Mouse (Mus musculus) heart, postnatal 14 days (tissue): ENCODE measurements around the gene Stxbp3. TPM values are rescaled to one million over a fixed set of nuclear protein-coding genes. Genes with fewer than 3 reads are reported as not detected.

Experiments
- DNase-seq, 2 experiments: peaks; one replicate each; pipeline ENCODE4 v3.0.0; 2021 to 2022
- intact Hi-C: fragments of 180-260 bp; cut with DNase I; formaldehyde crosslinking; loops from one replicate; pipeline ENCODE4 v1.15.1; 2025
- total RNA-seq, 2 experiments: library from RNA; stranded (reverse); gene quantifications; 2 replicates each; pipeline ENCODE4 v1.2.3; 2021

Stxbp3 gene
- total RNA-seq, 2 experiments from 2014 or later = 25.9 to 31.3 TPM

DNA sequence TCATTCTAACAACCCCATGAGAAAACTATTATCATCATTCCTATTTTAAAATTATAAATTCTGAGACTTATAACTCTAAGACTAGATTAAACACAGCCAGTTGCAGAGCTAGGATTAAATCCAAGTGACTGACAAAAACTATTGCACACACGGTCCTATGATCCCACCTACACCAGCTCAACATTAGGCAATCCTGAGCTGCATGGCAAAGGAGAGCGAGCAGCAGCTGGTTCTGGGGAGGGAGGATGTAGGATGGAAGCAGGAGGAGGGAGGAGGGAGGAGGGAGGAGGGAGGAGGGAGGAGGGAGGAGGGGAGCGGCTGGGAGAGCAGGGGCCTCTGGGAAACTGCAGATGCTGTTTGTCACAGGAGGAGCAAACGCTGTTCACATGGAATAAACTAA is 24.7 kb downstream of the Stxbp3 start:
- no peak for DNase-seq
- intact Hi-C loops = no loop called here

DNA sequence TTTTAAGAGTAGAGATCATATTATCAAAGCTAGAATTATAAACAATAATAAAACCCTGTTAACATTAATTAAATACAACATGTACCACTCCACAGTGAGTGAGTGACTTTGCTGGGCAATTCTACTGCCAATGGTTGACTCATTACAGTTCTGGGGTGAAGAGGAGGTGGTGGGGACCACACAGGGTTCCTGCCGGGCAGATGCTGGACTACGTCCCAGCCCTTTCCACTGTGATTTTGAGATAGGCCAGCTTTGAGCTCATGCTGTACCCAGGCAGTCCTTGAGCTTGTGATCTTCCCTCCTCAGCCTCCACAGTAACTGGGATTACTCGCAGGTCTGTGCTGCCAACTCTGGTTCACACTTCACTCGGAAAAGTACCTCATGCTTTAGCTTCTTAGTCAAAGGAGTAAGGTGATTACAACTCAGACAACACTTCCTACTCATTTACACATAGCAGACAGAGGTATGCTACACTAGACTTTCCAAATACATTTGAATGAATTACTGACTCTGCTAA is 29.5 kb downstream of the Stxbp3 start:
- DNase-seq = no peak
- intact Hi-C loops = no loop called here

- intact Hi-C loops = no loop called here
- DNase-seq = no peak
Measured at GRCm38 (mm10) chr3:108805622-108806021, 34.7 kb downstream of the Stxbp3 start.

DNA sequence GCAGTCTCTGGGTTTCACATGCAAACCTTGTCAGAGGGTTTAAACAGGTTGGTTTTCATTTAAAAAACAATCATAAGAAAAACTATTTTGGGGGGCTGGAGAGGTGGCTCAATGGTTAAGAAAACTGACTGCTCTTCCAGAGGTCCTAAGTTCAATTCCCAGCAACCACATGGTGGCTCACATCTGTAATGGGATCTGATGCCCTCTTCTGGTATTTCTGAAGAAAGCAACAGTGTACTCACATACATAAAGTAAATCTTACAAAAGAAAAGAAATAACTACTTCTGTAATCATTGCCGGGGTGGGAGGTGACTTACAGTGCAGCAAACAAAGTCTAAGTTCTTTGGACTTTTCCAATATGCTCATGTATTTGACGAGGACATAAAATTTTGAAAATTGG is 42.0 kb downstream of the Stxbp3 start:
- DNase-seq = no peak
- intact Hi-C loops = no loop called here

- intact Hi-C loops = no loop called here
- DNase-seq = no peak
Measured at GRCm38 (mm10) chr3:108797723-108798122, 42.6 kb downstream of the Stxbp3 start.

- DNase-seq = no peak
- intact Hi-C loops = no loop called here
Measured at GRCm38 (mm10) chr3:108796386-108796785, 43.9 kb downstream of the Stxbp3 start.

DNA sequence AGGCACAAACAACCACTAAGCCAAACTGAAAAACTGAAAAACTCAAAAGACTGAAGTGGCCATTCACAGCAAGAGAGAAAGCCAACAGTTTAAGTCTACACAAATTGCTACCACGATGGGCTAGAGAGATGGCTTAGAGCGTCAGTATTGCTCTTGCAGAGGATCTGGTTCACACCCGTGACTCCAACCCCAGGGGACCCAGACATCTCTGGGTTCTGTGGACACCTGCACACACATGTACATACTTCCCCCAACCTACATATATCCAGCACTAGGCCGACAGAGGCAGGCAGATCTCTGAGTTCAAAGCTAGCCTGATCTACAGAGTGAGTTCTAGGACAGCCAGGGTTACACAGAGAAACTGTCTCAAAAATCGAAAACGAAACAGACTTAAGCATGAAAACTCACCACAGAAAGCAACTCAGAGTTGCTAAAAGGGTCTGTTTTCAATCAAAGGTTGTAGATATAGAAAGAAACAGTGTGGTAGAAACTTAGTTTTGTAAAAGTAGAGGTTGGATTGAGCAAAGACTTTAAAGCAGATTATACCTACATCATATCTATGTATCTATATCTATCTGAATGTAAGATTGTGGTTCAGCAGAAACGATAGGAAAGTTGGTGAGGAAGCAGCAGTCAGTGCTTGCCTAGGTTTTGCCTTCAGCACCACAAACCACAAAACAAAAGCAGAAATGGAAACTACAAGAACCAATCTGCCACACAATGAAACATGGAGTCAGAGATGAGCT is 44.6 kb downstream of the Stxbp3 start:
- intact Hi-C loops = no loop called here
- DNase-seq = no peak

GRCm38 (mm10) chr3:108794780-108795179 is 45.5 kb downstream of the Stxbp3 start:
- intact Hi-C loops = no loop called here
- no peak for DNase-seq

GRCm38 (mm10) chr3:108792420-108792819 is 47.9 kb downstream of the Stxbp3 start:
- intact Hi-C loops = no loop called here
- DNase-seq = no peak

GRCm38 (mm10) chr3:108791054-108791706 is 49.1 kb downstream of the Stxbp3 start:
- DNase-seq = no peak
- intact Hi-C loops = no loop called here

DNA sequence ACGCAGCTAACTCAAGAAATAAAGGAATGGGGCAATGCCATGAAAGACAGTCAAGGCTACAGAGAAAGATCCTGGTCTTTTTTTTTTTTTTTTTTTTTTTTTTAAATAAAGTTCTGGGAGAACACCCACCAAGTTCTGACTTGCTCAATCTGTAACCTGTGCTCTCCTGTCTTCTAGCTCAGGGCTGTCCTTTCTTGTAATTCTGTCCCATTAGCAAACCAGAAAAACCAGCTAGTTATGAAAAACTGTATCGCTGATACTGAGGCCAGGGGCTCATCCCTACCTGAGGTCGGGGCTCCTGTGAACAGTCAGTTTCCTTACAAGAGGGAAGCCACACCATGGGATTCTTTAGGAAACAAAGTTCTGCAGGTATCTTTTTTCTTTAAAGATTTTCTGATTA is 49.8 kb downstream of the Stxbp3 start:
- intact Hi-C loops = no loop called here
- no peak for DNase-seq

- no peak for DNase-seq
- intact Hi-C loops = no loop called here
Measured at GRCm38 (mm10) chr3:108789299-108789698, 51.0 kb downstream of the Stxbp3 start.

DNA sequence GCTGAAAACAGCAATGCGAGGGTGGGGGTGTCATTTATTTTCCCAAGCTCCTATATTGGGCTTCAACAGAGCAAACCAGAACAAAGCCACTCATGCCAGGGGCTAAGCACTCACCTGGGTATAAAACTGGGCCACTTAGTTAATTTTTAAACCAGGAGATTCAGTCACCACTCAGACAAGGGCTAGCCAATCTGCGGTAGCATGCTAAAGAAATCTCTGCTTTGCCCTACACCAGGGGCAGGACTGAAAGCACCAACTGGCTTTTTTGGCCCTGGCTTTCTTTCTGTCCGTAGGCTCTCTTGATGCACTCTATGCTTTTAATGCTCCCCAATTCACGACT is 51.9 kb downstream of the Stxbp3 start:
- no peak for DNase-seq
- intact Hi-C loops = no loop called here

DNA sequence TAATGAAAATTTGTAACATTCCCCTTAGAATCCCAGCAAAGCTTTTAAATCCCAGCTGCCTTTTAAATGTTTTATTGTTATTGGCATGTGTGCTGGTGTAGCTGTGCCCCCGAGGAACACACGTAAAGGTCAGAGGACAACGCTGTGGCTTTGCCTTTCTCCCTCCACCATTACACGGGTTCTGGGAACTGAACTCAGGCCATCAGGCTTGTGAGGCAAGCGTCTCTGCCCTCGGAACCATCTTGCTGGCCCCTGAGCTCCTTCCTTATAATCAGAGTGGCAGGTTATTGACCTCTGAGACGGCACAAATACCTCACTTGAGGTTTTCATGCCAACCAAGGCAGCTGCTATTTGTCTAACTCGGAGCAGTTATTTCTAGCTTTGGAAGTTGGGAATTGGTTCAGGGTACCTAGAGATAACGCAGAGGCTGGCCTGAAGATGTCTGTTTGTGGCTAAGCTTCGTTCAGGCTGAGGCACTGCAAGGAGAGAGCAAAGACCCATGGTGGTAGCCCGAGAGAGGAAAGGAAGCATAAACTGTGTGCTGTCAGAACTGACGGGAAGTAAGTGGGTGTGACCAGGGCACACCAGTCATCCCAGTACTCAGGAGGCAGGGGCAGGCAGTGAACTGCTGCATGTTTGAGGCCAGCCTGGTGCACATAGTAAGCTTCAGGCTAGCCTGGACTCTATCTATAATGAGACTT is 52.4 kb downstream of the Stxbp3 start:
- intact Hi-C loops = no loop called here
- DNase-seq = no peak

DNA sequence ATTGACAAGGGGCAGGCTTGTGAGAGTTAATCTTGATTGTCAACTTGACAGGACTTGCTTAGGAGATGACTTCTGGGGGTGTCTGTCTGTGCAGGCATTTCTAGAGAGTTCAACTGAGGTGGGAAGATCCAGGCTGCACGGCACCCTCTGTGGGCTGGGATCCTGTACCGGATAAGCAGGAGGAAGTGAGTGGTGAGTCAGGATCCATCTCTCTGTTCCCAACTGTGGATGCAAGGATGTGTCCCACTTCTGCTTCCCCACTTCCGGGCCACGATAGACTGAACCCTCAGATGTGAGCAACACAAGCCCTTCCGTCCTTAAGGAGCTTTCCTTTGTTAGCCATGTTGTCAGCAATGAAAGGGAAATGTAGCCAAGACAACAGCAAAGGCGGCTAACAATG is 53.8 kb downstream of the Stxbp3 start:
- intact Hi-C loops = no loop called here
- DNase-seq = no peak

DNA sequence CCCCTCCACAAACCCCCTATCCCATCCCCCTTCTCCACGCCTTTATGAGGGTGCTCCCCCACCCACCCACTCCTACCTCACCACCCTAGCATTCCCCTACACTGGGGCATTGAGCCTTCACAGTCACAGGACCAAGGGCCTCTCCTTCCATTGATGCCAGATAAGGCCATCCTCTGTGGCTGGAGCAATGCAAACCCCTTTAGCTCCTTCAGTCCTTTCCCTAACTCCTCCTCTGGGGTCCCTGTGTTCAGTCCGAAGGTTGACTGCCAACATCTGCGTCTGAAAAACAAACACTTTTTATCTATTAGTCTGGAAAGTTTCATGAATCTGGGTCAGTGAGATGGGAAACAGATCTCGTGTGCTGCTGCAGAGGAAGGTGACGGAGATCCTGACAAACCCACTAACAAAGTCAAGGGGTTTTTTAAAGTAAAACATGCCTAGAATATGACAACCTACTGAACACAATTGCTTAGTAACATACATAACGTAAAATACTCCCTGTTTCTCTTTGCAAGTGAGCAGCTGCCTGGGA is 57.9 kb downstream of the Stxbp3 start:
- intact Hi-C loops = no loop called here
- DNase-seq = no peak

DNA sequence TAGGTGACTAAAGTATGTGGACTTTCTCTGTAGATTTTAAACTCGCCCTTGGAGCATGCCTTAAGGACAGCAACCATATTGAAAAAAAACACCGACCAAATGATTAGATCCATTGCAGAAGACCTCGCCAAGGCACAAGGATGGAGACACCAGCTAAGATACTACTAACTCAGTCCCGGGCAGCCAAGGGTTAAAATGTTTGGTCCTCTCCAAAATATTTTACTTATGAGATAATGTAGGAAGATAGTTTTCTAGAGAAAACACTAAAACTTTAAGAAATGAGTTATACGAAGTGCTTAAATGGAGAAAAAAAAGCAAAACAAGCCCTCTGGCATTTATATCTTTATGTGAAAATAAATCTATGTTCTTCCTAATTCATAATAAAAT is 58.4 kb downstream of the Stxbp3 start:
- intact Hi-C loops = no loop called here
- peak in 1 of 2 experiments; percentile 45 for DNase-seq

DNA sequence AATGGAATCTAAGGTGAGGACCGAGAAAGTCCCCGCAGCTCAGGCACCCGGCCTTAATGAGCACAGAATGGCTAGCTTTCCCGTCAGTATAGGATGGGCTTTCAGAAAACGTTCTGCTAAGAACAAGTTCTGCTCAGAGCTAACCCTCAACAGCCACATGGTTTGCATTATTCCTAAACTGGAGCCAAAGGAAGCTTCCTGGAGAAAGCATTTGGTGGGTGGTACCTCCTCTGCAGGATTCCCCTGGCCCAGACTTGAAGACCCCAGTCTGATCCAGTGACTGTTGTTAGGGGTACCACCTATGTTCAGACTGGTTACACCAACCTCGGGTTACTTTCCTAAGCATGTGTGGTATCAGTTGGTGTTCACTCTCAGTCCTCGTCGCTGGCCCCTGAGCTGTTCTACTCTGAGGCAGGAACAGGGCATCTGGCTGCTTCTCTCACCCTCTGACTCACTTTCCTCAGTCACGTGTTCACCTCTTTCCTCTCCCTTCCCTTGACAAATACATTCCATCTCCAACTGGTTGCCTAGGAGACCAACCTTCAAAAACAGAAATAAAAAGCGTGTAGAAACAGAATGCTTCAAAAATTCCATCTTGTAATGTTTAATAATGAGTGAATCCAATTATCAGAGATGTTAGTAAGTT is 59.0 kb downstream of the Stxbp3 start:
- intact Hi-C loops = no loop called here
- peak in 1 of 2 experiments; percentile 47 for DNase-seq

- DNase-seq = no peak
- intact Hi-C loops = no loop called here
Measured at GRCm38 (mm10) chr3:108778761-108779540, 61.4 kb downstream of the Stxbp3 start.

DNA sequence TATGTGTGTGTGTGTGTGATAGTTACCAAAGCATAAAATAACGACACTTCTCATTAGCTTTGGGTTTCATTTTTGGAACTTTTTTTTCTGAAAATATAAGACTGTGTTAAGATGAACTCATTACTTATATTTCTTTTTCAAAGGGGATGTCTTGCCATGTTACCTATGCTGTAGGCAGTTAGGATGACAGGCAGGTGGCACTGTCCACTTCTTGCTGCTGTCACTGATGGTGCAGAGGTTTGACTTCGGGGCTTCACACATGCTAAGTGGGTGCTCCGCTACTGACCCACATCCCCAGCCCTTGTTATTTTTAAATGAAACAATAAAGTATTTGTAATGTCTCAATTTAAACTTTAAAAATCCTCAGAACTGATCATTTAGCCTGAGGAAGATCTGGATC is 67.5 kb downstream of the Stxbp3 start:
- intact Hi-C loops = no loop called here
- DNase-seq = no peak
